Mouse (Mus musculus) liver, adult 2 months (tissue): ENCODE data around the gene 1600015I10Rik.

Experiments
- CTCF ChIP-seq: fragments of 200-500 bp; IDR thresholded peaks from 2 replicates; pipeline ENCODE4 v1.5.1; 2011; ENCODE audit warnings: low read depth, low read length, control low read depth
- POLR2A ChIP-seq: fragments of 200-500 bp; IDR thresholded peaks from 2 replicates; pipeline ENCODE4 v1.6.1; 2011; ENCODE audit warnings: low read length, control low read depth; ENCODE audit not compliant: insufficient read depth; ENCODE audit errors: extremely low read depth

- no peak for TF ChIP-seq POLR2A
- no peak for TF ChIP-seq CTCF
Observed at GRCm38 (mm10) chr6:48982305-48982704, 52.6 kb downstream of the 1600015I10Rik start.
